Mouse (Mus musculus): ENCODE data around the gene Il13.

GRCm38 (mm10) chr11:53637046-53637802 lies 2.7 kb upstream of the Il13 start:
- TF ChIP-seq TAL1 (conservative IDR thresholded peaks at IDR 0.05; ENCODE audit: low read depth, low read length) = no peak
- no peak for TF ChIP-seq CTCF (IDR thresholded peaks at IDR 0.05; ENCODE audit: low read depth, low read length)
- no peak for TF ChIP-seq GATA1 (IDR thresholded peaks at IDR 0.05; ENCODE audit: borderline replicate concordance, low read length)
- no peak for TF ChIP-seq GATA2 (IDR thresholded peaks at IDR 0.05; ENCODE audit: borderline replicate concordance, low read depth, low read length)
- TF ChIP-seq POLR2AphosphoS5 (IDR thresholded peaks at IDR 0.05; ENCODE audit: insufficient replicate concordance, low read depth, low read length) = no peak
